Mouse (Mus musculus): Measurements from ENCODE around the gene Cenpb. TPM values are rescaled to one million over a fixed set of nuclear protein-coding genes. Genes with fewer than 3 reads are reported as not detected.

The Cenpb gene
- polyA plus RNA-seq, 1 experiment = 95.3 TPM

DNA sequence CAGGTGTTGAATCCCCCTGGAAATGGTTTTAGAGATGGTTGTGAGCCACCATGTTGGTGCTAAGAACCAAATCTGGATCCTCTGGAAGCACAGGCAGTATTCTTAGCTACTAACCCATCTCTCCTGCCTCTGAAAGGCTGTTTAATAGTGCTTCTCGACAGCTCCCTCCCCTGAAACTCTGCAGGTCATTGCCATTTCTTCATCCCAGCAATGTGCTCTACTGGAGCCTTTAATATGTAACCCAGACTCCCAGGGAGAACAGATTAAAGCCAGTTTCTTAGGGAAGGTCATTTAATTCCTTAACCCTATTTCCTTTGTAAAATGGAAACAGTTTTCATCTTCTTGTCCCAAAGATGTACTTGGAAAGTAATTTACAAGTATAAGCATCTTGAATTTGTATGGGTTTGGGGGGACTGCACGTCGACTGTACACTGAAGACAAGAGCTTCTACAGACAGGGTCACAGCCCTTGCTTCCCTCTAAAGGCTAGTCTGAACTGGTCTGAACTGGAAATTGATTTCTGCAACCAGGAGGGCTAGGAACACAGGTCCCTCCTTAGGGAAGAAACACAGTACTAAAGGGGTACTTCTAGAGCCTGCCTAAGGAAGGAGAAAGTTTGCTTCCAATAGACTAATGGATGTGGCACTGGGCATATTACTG is 4.5 kb downstream of the Cenpb start:
- WGBS = 34% methylated on average over 3 of the region's 3 CpGs
- H3K27ac ChIP-seq (ENCODE audit: insufficient read depth, low read depth, low read length) = peak overlapping the region; percentile 92
- H3K27me3 ChIP-seq (replicated peaks; ENCODE audit: control insufficient read depth, insufficient read depth, low read length) = no peaks in the 10 kb centered on the region
- H3K4me1 ChIP-seq (ENCODE audit: control insufficient read depth, insufficient read depth, low read length) = peaks cover 37% of the 10 kb centered on the region
- DNase-seq = peak; percentile 76
- TF ChIP-seq POLR2A (IDR thresholded peaks at IDR 0.05; ENCODE audit: low read depth, low read length) (no peak), CTCF (conservative IDR thresholded peaks at IDR 0.05; ENCODE audit: insufficient read depth, insufficient read length, low read depth, low read length) (no peak)
- H3K36me3 ChIP-seq (ENCODE audit: control insufficient read depth, insufficient read depth, low read length) = no peaks in the 10 kb centered on the region
- H3K4me3 ChIP-seq (ENCODE audit: insufficient read depth, low read depth, low read length) = no peak overlapping the region

DNA sequence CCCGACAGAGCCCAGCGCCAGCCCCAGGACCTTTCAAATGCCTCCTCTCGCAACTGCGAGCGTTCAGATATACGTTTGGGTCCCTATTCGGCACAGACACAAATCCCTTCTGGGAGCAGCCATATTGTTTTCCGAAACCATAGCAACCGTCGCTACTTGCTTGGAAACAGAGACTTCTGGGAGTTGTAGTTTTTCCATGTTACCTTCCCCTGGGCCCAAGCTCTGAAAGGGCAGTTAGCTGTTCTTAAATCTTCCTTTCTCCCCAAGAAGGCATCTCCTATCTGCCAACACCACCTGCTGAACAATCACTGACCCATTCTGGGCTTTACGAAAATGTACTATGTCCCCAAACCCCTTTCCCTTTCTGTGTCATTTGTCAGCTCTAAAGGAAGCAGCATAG is 5.2 kb downstream of the Cenpb start:
- DNase-seq = peak; percentile 89
- 4% methylated on average over 11 of the region's 11 CpGs for WGBS
- Histone ChIP-seq H3K27me3 (replicated peaks; ENCODE audit: control insufficient read depth, insufficient read depth, low read length) (no peaks in the 10 kb centered on the region), H3K4me1 (ENCODE audit: control insufficient read depth, insufficient read depth, low read length) (peaks cover 37% of the 10 kb centered on the region), H3K36me3 (ENCODE audit: control insufficient read depth, insufficient read depth, low read length) (no peaks in the 10 kb centered on the region), H3K4me3 (ENCODE audit: insufficient read depth, low read depth, low read length) (peak overlapping the region; percentile 39; the same call in 1 of the 2 replicates), H3K27ac (ENCODE audit: insufficient read depth, low read depth, low read length) (peak overlapping the region; percentile 92)
- TF ChIP-seq CTCF (conservative IDR thresholded peaks at IDR 0.05; ENCODE audit: insufficient read depth, insufficient read length, low read depth, low read length) (no peak), POLR2A (IDR thresholded peaks at IDR 0.05; ENCODE audit: low read depth, low read length) (no peak)

DNA sequence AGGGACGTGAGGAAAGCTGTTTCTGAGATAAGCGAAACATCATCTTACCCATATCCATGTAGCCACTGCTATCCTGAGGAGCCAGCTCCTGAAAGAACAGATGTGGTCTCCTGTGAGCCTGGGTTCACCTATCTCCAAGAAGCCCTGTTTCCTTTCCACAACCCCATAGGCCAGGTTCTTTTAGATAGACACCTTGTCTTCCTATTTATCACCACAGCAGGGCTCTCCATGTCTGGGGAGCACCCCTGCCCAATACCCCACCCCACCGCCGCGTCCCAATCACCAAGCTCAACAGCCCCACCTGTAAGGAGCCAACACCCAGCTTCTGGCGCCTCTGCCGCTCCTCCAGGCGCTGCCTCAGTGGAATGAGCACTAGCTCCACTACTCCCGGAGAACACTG is 7.5 kb downstream of the Cenpb start:
- DNase-seq = no peak
- no peak for TF ChIP-seq POLR2A (IDR thresholded peaks at IDR 0.05; ENCODE audit: low read depth, low read length)
- TF ChIP-seq CTCF (conservative IDR thresholded peaks at IDR 0.05; ENCODE audit: insufficient read depth, insufficient read length, low read depth, low read length) = no peak
- Histone ChIP-seq H3K4me1 (ENCODE audit: control insufficient read depth, insufficient read depth, low read length) (peaks cover 22% of the 10 kb centered on the region), H3K27ac (ENCODE audit: insufficient read depth, low read depth, low read length) (no peak overlapping the region), H3K36me3 (ENCODE audit: control insufficient read depth, insufficient read depth, low read length) (no peaks in the 10 kb centered on the region), H3K4me3 (ENCODE audit: insufficient read depth, low read depth, low read length) (no peak overlapping the region), H3K27me3 (replicated peaks; ENCODE audit: control insufficient read depth, insufficient read depth, low read length) (no peaks in the 10 kb centered on the region)
- 86% methylated on average over 9 of the region's 9 CpGs for WGBS

GRCm38 (mm10) chr2:131171401-131172104 is 8.3 kb downstream of the Cenpb start:
- no peaks in the 10 kb centered on the region for H3K36me3 ChIP-seq (ENCODE audit: control insufficient read depth, insufficient read depth, low read length)
- 0 out of 2 replicates have a peak, but pooled peaks have one; percentile 12 for TF ChIP-seq CTCF (conservative IDR thresholded peaks at IDR 0.05; ENCODE audit: insufficient read depth, insufficient read length, low read depth, low read length)
- TF ChIP-seq POLR2A (IDR thresholded peaks at IDR 0.05; ENCODE audit: low read depth, low read length) = no peak
- peak; percentile 87 for DNase-seq
- WGBS = 40% methylated on average over 43 of the region's 43 CpGs
- no peak overlapping the region for H3K27ac ChIP-seq (ENCODE audit: insufficient read depth, low read depth, low read length)
- no peaks in the 10 kb centered on the region for H3K27me3 ChIP-seq (replicated peaks; ENCODE audit: control insufficient read depth, insufficient read depth, low read length)
- peak overlapping the region; percentile 16; the same call in 1 of the 2 replicates for H3K4me3 ChIP-seq (ENCODE audit: insufficient read depth, low read depth, low read length)
- peaks cover 17% of the 10 kb centered on the region; the same call in 1 of the 2 replicates for H3K4me1 ChIP-seq (ENCODE audit: control insufficient read depth, insufficient read depth, low read length)

DNA sequence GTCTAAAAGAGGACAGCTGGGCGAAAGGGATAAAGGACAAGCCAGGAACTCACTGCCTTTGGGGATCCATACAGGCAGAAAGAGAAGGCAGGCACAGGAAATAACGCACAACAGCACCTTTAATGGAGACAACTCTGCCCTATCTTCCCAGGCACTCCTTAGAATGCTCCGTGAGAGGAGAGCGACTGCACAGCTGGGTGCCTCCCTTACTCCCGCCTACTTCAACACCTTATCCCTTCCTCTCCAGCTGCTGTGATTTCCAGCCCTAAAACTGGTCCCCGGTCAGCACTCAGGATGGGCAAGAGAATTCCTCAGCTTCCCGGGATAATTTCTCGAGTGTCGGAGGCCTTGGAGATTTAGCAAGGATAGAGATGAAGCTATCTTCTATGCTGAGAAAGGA is 8.9 kb downstream of the Cenpb start:
- Histone ChIP-seq H3K36me3 (ENCODE audit: control insufficient read depth, insufficient read depth, low read length) (no peaks in the 10 kb centered on the region), H3K27ac (ENCODE audit: insufficient read depth, low read depth, low read length) (no peak overlapping the region), H3K4me3 (ENCODE audit: insufficient read depth, low read depth, low read length) (no peak overlapping the region), H3K4me1 (ENCODE audit: control insufficient read depth, insufficient read depth, low read length) (peaks cover 17% of the 10 kb centered on the region; the same call in 1 of the 2 replicates), H3K27me3 (replicated peaks; ENCODE audit: control insufficient read depth, insufficient read depth, low read length) (no peaks in the 10 kb centered on the region)
- no peak for DNase-seq
- WGBS = 47% methylated on average over 9 of the region's 9 CpGs
- TF ChIP-seq POLR2A (IDR thresholded peaks at IDR 0.05; ENCODE audit: low read depth, low read length) (no peak), CTCF (conservative IDR thresholded peaks at IDR 0.05; ENCODE audit: insufficient read depth, insufficient read length, low read depth, low read length) (no peak)

- Histone ChIP-seq H3K27me3 (replicated peaks; ENCODE audit: control insufficient read depth, insufficient read depth, low read length) (no peaks in the 10 kb centered on the region), H3K27ac (ENCODE audit: insufficient read depth, low read depth, low read length) (no peak overlapping the region), H3K4me3 (ENCODE audit: insufficient read depth, low read depth, low read length) (no peak overlapping the region), H3K36me3 (ENCODE audit: control insufficient read depth, insufficient read depth, low read length) (no peaks in the 10 kb centered on the region), H3K4me1 (ENCODE audit: control insufficient read depth, insufficient read depth, low read length) (peaks cover 8% of the 10 kb centered on the region; the same call in 1 of the 2 replicates)
- 85% methylated on average over 1 of the region's 1 CpGs for WGBS
- TF ChIP-seq POLR2A (IDR thresholded peaks at IDR 0.05; ENCODE audit: low read depth, low read length) (no peak), CTCF (conservative IDR thresholded peaks at IDR 0.05; ENCODE audit: insufficient read depth, insufficient read length, low read depth, low read length) (no peak)
- DNase-seq = no peak
Measured at GRCm38 (mm10) chr2:131168914-131169313, 11.0 kb downstream of the Cenpb start.

GRCm38 (mm10) chr2:131167984-131168383 is 11.9 kb downstream of the Cenpb start:
- no peak for DNase-seq
- Histone ChIP-seq H3K27me3 (replicated peaks; ENCODE audit: control insufficient read depth, insufficient read depth, low read length) (no peaks in the 10 kb centered on the region), H3K27ac (ENCODE audit: insufficient read depth, low read depth, low read length) (no peak overlapping the region), H3K36me3 (ENCODE audit: control insufficient read depth, insufficient read depth, low read length) (no peaks in the 10 kb centered on the region), H3K4me3 (ENCODE audit: insufficient read depth, low read depth, low read length) (no peak overlapping the region), H3K4me1 (ENCODE audit: control insufficient read depth, insufficient read depth, low read length) (peaks cover 8% of the 10 kb centered on the region; the same call in 1 of the 2 replicates)
- 47% methylated on average over 6 of the region's 6 CpGs for WGBS
- TF ChIP-seq CTCF (conservative IDR thresholded peaks at IDR 0.05; ENCODE audit: insufficient read depth, insufficient read length, low read depth, low read length) (no peak), POLR2A (IDR thresholded peaks at IDR 0.05; ENCODE audit: low read depth, low read length) (no peak)
